Comparison of ENCODE assay signal across 7 mouse cellular contexts in genomic region chr6:142756507-142757333, GRCm38 (mm10). TPM values are rescaled to one million over a fixed set of nuclear protein-coding genes. Genes with fewer than 3 reads are reported as not detected.
DNase-seq lines count a peak whose midpoint lies in the region; ATAC-seq and TF ChIP-seq lines count a peak whose summit lies in the region.

Cmas (plus strand) TSS chr6:142756686.

- no peaks in the 10 kb centered on the region for H3K27me3 ChIP-seq in intestine, postnatal 0 days (replicated peaks; ENCODE audit: control insufficient read depth, insufficient read depth, low read length)
- H3K27me3 ChIP-seq in midbrain, embryonic 12.5 days, result peaks cover 26% of the 10 kb centered on the region
- no peaks in the 10 kb centered on the region for H3K27me3 ChIP-seq in small intestine, adult 2 months (ENCODE audit: control insufficient read depth, insufficient read depth, low read length)

- H3K9ac ChIP-seq in intestine, postnatal 0 days (ENCODE audit: low read depth, low read length), result peak within 1 kb of the TSS; percentile 96
- peak within 1 kb of the TSS; percentile 90 for H3K9ac ChIP-seq in midbrain, embryonic 12.5 days (replicated peaks)

- peak; percentile 86 for TF ChIP-seq POLR2A in small intestine, adult 2 months (IDR thresholded peaks at IDR 0.05; ENCODE audit: low read depth, low read length)

- H3K36me3 ChIP-seq in intestine, postnatal 0 days (ENCODE audit: control insufficient read depth, insufficient read depth), result peaks cover 6% of the 10 kb centered on the region; the same call in 1 of the 2 replicates
- H3K36me3 ChIP-seq in midbrain, embryonic 12.5 days, result 0 out of 2 replicates have a peak, but pooled peaks cover 8% of the 10 kb centered on the region
- H3K36me3 ChIP-seq in small intestine, adult 2 months (ENCODE audit: control insufficient read depth, insufficient read depth, low read length), result peaks cover 5% of the 10 kb centered on the region

- WGBS in intestine, postnatal 0 days, result 1% methylated on average over 56 of the region's 68 CpGs
- under 1% methylated on average over 66 of the region's 68 CpGs for WGBS in midbrain, embryonic 12.5 days
- WGBS in small intestine, adult 2 months, result under 1% methylated on average over 68 of the region's 68 CpGs

- no peaks in the 10 kb centered on the region for H3K9me3 ChIP-seq in intestine, postnatal 0 days (ENCODE audit: control insufficient read depth)
- no peaks in the 10 kb centered on the region for H3K9me3 ChIP-seq in midbrain, embryonic 12.5 days

- peak within 1 kb of the TSS; percentile 85 for H3K4me3 ChIP-seq in intestine, postnatal 0 days (ENCODE audit: low read depth, low read length)
- H3K4me3 ChIP-seq in midbrain, embryonic 12.5 days, result peak within 1 kb of the TSS; percentile 92
- peak within 1 kb of the TSS; percentile 97 for H3K4me3 ChIP-seq in small intestine, adult 2 months (ENCODE audit: low read depth, low read length)

- 0 out of 2 replicates have a peak, but pooled peaks have one; percentile 1 for TF ChIP-seq CTCF in intestine, postnatal 0 days (IDR thresholded peaks at IDR 0.05; ENCODE audit: low read depth)
- no peak for TF ChIP-seq CTCF in small intestine, adult 2 months (IDR thresholded peaks at IDR 0.05; ENCODE audit: extremely low read depth, insufficient read length, insufficient replicate concordance, low read depth, low read length)

- peak; percentile 86 for ATAC-seq in intestine, postnatal 0 days
- peak; percentile 96 for ATAC-seq in midbrain, embryonic 12.5 days (ENCODE audit: low FRiP score, low read depth)

- intact Hi-C loops in left cerebral cortex, postnatal 4 days (cut with DNase I), result no loop called here

- peak within 1 kb of the TSS; percentile 80 for H3K4me2 ChIP-seq in intestine, postnatal 0 days (replicated peaks; ENCODE audit: low read depth)
- peak within 1 kb of the TSS; percentile 57 for H3K4me2 ChIP-seq in midbrain, embryonic 12.5 days (replicated peaks)

- H3K27ac ChIP-seq in intestine, postnatal 0 days (ENCODE audit: low read depth, low read length), result peak within 1 kb of the TSS; percentile 98
- peak within 1 kb of the TSS; percentile 71 for H3K27ac ChIP-seq in midbrain, embryonic 12.5 days (replicated peaks)
- H3K27ac ChIP-seq in small intestine, adult 2 months (ENCODE audit: insufficient read depth, low read depth, low read length), result peak within 1 kb of the TSS; percentile 96

- peak; percentile 78 for DNase-seq in adrenal gland, adult 8-10 months
- peak; percentile 85 for DNase-seq in embryo, embryonic 9.5 days (ENCODE audit: extremely low spot score)
- peak; percentile 74 to 85 for DNase-seq in gastrocnemius, postnatal 4 days (ENCODE audit: low spot score in 2 of 2)
- peak; percentile 91 for DNase-seq in left cerebral cortex, postnatal 4 days

- peaks cover 11% of the 10 kb centered on the region; the same call in 1 of the 2 replicates for H3K4me1 ChIP-seq in intestine, postnatal 0 days (replicated peaks; ENCODE audit: control insufficient read depth, insufficient read depth, low read length)
- peaks cover 21% of the 10 kb centered on the region for H3K4me1 ChIP-seq in midbrain, embryonic 12.5 days
- peaks cover 27% of the 10 kb centered on the region; the same call in 1 of the 2 replicates for H3K4me1 ChIP-seq in small intestine, adult 2 months (ENCODE audit: control insufficient read depth, insufficient read depth, insufficient read length, low read length)

RNA-seq across cellular contexts. Expression of gene Cmas, which starts in this region (rescaled TPM):
- 10 to 100 TPM; 34.5 to 35.7 (median 34.7) TPM for total RNA-seq in adrenal gland, adult 8-10 months (2022)
- 10 to 100 TPM; 40.8 to 42.0 TPM for total RNA-seq in gastrocnemius, postnatal 4 days (2021)
- 130 and 131 TPM in 2 replicates for polyA plus RNA-seq in intestine, postnatal 0 days (2015; fragmentation: Nextera tagmentation; extraction: Ambion mirVana)
- total RNA-seq in left cerebral cortex, postnatal 4 days (2021), result 100 to 1,000 TPM; 135 to 148 TPM
- 138 and 143 TPM in 2 replicates for polyA plus RNA-seq in midbrain, embryonic 12.5 days (2016; fragmentation: Nextera tagmentation; extraction: Ambion mirVana)
- polyA plus RNA-seq in small intestine, adult 2 months (2012; rRNA removed), result 39.5 and 40.8 TPM in 2 replicates

Comparison
In these comparisons a context has a peak if more than half of its experiments do, and no peak if none do; other contexts are left out.
1. Peak in every context shown above with its lines: DNase-seq, ATAC-seq, H3K4me3 ChIP-seq and H3K27ac ChIP-seq.